ENCODE assay signal across 27 mouse cellular contexts in the genomic region with DNA sequence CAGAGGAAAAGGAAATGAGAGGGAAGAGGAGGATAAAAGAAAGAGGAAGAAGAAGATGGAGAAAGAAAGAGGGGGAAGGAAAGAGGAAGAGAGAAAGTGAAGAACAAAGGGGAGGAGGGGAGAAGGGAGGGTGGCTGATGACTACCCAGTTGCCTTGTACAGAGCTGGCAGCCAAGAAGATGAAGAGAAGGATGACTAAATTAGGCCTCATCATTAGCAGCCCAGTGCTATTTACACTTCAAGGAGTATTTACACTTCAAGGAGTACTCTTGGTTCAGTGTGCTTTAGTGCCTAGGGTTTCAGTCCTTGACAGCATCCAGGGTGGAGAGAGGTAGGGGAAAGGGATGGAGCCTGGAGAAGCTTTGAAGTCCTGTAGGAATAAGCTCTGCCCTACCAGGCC. TPM values are rescaled to one million over a fixed set of nuclear protein-coding genes. Genes with fewer than 3 reads are reported as not detected.
"Had no signal": no experiment of that assay in that cellular context is flagged by ENCODE, and none has a peak within 500 bp of the region (broad histone marks: within the 10 kb centered on the region; RNA-seq: fewer than 3 reads in every experiment).

No protein-coding gene starts in this region.

- H3K27ac ChIP-seq: liver, embryonic 13.5 days; liver, embryonic 15.5 days; lung, embryonic 15.5 days; macrophage; midbrain, embryonic 12.5 days; neural tube, embryonic 12.5 days had no signal

- H3K4me3 ChIP-seq: liver, embryonic 13.5 days; liver, embryonic 15.5 days; lung, embryonic 15.5 days; megakaryocyte, embryonic 14.5 days; midbrain, embryonic 12.5 days; neural tube, embryonic 12.5 days had no signal

- ATAC-seq: liver, postnatal 0 days; lung, postnatal 0 days had no signal

- H3K9me3 ChIP-seq: liver, embryonic 13.5 days; liver, embryonic 15.5 days; lung, embryonic 15.5 days; megakaryocyte, embryonic 14.5 days; midbrain, embryonic 12.5 days; neural tube, embryonic 12.5 days had no signal

- H3K36me3 ChIP-seq: liver, embryonic 13.5 days; liver, embryonic 15.5 days; lung, embryonic 15.5 days; midbrain, embryonic 12.5 days; neural tube, embryonic 12.5 days had no signal

- H3K9ac ChIP-seq: liver, embryonic 13.5 days; liver, embryonic 15.5 days; liver, postnatal 0 days; lung, embryonic 15.5 days; midbrain, embryonic 12.5 days; neural tube, embryonic 12.5 days had no signal

- H3K4me2 ChIP-seq: liver, embryonic 11.5 days; liver, embryonic 13.5 days; liver, embryonic 15.5 days; lung, embryonic 15.5 days; midbrain, embryonic 12.5 days; neural tube, embryonic 12.5 days had no signal

- DNase-seq: liver, embryonic 13.5 days; liver, postnatal 0 days; lung, adult 2 months; lung, postnatal 14 days; lung, postnatal 36 days; retina, postnatal 1 day; right cerebral cortex, adult 18-20 months; right cerebral cortex, postnatal 25 days; right cerebral cortex, postnatal 4 days; spleen, adult 18-20 months; thymus, adult 18-20 months; thymus, postnatal 14 days; thymus, postnatal 4 days had no signal

- H3K27me3 ChIP-seq: liver, embryonic 13.5 days; liver, embryonic 15.5 days; lung, embryonic 15.5 days; midbrain, embryonic 12.5 days; neural tube, embryonic 12.5 days had no signal

- H3K4me1 ChIP-seq: liver, embryonic 13.5 days; liver, embryonic 15.5 days; midbrain, embryonic 12.5 days; neural tube, embryonic 12.5 days had no signal

RNA-seq across cellular contexts. Expression of a gene that starts 35.3 kb away (rescaled TPM):
- total RNA-seq: megakaryocyte progenitor cell, adult 5-6 weeks; monocyte, adult 5-6 weeks; neutrophil, adult 5-6 weeks had no signal
- polyA plus RNA-seq: liver, embryonic 11.5 days; liver, embryonic 13.5 days; liver, embryonic 15.5 days; liver, postnatal 0 days; lung, adult 2 months; lung, embryonic 15.5 days; lung, postnatal 0 days; macrophage; small intestine, adult 2 months; thymus, postnatal 0 days; urinary bladder, adult 2 months had no signal
